Mouse (Mus musculus) neural tube, embryonic 15.5 days (tissue): ENCODE results near the gene Pitpna. TPM values are rescaled to one million over a fixed set of nuclear protein-coding genes. Genes with fewer than 3 reads are reported as not detected.

Experiments used
- ATAC-seq: fragments of 200-750 bp; cut with Nextera tagmentation; 2 replicates; pipeline ENCODE4 v1.8.0; 2017; ENCODE audit warnings: mild to moderate bottlenecking, moderate TSS enrichment, moderate library complexity; ENCODE audit not compliant: low FRiP score
- H3K27ac ChIP-seq: fragments of 300-500 bp; sonication (generic); replicated peaks from 2 replicates; pipeline ENCODE4 v1.5.1; 2015; ENCODE audit warnings: mild to moderate bottlenecking, inconsistent platforms
- H3K27me3 ChIP-seq: fragments of 300-500 bp; sonication (generic); replicated peaks from 2 replicates; pipeline ENCODE4 v1.6.1; 2015; ENCODE audit warnings: inconsistent platforms
- H3K36me3 ChIP-seq: fragments of 300-500 bp; sonication (generic); 2 replicates; pipeline ENCODE4 v1.6.1; 2015; ENCODE audit warnings: inconsistent platforms
- H3K4me1 ChIP-seq: fragments of 300-500 bp; sonication (generic); 2 replicates; pipeline ENCODE4 v1.6.1; 2015; ENCODE audit warnings: inconsistent platforms
- H3K4me2 ChIP-seq: fragments of 300-500 bp; sonication (generic); 2 replicates; pipeline ENCODE4 v1.6.1; 2015; ENCODE audit warnings: inconsistent platforms, mild to moderate bottlenecking, moderate library complexity
- H3K4me3 ChIP-seq: fragments of 300-500 bp; sonication (generic); replicated peaks from 2 replicates; pipeline ENCODE4 v1.5.1; 2015; ENCODE audit warnings: mild to moderate bottlenecking, inconsistent platforms
- H3K9ac ChIP-seq: fragments of 300-500 bp; sonication (generic); replicated peaks from 2 replicates; pipeline ENCODE4 v1.6.1; 2015; ENCODE audit warnings: mild to moderate bottlenecking, inconsistent platforms
- H3K9me3 ChIP-seq: fragments of 300-500 bp; sonication (generic); replicated peaks from 2 replicates; pipeline ENCODE4 v1.6.1; 2016; ENCODE audit warnings: inconsistent platforms
- WGBS: fragments of 180-500 bp; shearing (Covaris S2); methylation state at CpG from one replicate; pipeline ENCODE4 v1.1.7; 2015; ENCODE audit warnings: mixed read lengths; 5-methylcytosine and 5-hydroxymethylcytosine counted together
- microRNA-seq: library from miRNA; unstranded; fragments of <30 nt; microRNA quantifications from one replicate; pipeline ENCODE4, GENCODE M21; 2017
- polyA plus RNA-seq: library from polyadenylated mRNA; unstranded; fragments of >200 nt; fragmentation: Nextera tagmentation; extraction: Ambion mirVana; gene quantifications from 2 replicates; pipeline ENCODE4 v1.2.1, GENCODE M21; 2015

Gene Pitpna
- polyA plus RNA-seq, 1 experiment from 2014 or later = 117 TPM

DNA sequence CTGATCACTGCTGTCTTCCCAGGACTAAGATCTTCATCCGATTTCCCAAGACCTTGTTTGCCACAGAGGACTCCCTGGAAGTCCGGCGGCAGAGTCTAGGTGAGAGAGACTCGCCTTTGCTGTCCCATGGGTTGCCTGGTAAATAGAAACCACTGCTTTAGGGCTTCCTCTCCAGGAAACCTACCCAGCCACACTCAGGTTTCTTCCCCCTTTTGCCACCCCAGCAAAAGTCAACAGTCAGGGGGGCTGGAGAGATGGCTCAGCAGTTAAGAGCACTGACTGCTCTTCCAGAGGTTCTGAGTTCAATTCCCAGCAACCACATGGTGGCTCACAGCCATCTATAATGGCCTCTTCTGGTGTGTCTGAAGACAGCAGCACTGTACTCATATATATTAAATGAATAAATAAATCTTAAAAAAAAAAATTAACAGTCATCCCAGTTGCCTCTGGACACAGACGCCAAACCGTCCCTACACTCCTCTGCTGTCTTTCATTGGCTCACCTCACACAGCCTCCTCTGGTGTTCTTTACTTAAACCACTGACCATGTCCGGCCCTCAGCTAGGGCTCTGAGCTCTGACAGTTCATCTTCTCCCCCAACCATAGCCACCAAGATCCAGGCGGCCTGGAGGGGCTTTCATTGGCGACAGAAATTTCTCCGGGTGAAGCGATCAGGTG lies 81.4 kb downstream of the Pitpna start:
- Histone ChIP-seq H3K27me3 (no peaks in the 10 kb centered on the region), H3K9ac (no peak overlapping the region), H3K27ac (no peak overlapping the region), H3K4me1 (no peaks in the 10 kb centered on the region), H3K9me3 (no peaks in the 10 kb centered on the region), H3K4me2 (no peak overlapping the region), H3K36me3 (peaks cover 46% of the 10 kb centered on the region), H3K4me3 (no peak overlapping the region)
- ATAC-seq = no peak
- WGBS = 90% methylated on average over 11 of the region's 11 CpGs

- H3K9me3 ChIP-seq = no peaks in the 10 kb centered on the region
- no peak overlapping the region for H3K27ac ChIP-seq
- H3K4me3 ChIP-seq = no peak overlapping the region
- ATAC-seq = no peak
- no peaks in the 10 kb centered on the region for H3K27me3 ChIP-seq
- H3K4me1 ChIP-seq = no peaks in the 10 kb centered on the region
- no peak overlapping the region for H3K4me2 ChIP-seq
- peaks cover 46% of the 10 kb centered on the region for H3K36me3 ChIP-seq
- no peak overlapping the region for H3K9ac ChIP-seq
- WGBS = 90% methylated on average over 12 of the region's 12 CpGs
Observed at GRCm38 (mm10) chr11:75669853-75670200, 81.9 kb downstream of the Pitpna start.

- H3K36me3 ChIP-seq = peaks cover 33% of the 10 kb centered on the region
- H3K4me2 ChIP-seq = no peak overlapping the region
- no peaks in the 10 kb centered on the region for H3K4me1 ChIP-seq
- no peaks in the 10 kb centered on the region for H3K27me3 ChIP-seq
- H3K27ac ChIP-seq = no peak overlapping the region
- H3K9me3 ChIP-seq = no peaks in the 10 kb centered on the region
- 52% methylated on average over 22 of the region's 22 CpGs for WGBS
- H3K4me3 ChIP-seq = no peak overlapping the region
- no peak overlapping the region for H3K9ac ChIP-seq
- ATAC-seq = no peak
Observed at GRCm38 (mm10) chr11:75671426-75672180, 83.7 kb downstream of the Pitpna start.

GRCm38 (mm10) chr11:75673411-75673810 lies 85.5 kb downstream of the Pitpna start:
- no peak overlapping the region for H3K4me3 ChIP-seq
- H3K4me2 ChIP-seq = no peak overlapping the region
- H3K4me1 ChIP-seq = peaks cover 2% of the 10 kb centered on the region
- H3K27me3 ChIP-seq = no peaks in the 10 kb centered on the region
- peaks cover 30% of the 10 kb centered on the region for H3K36me3 ChIP-seq
- 93% methylated on average over 5 of the region's 5 CpGs for WGBS
- H3K9me3 ChIP-seq = no peaks in the 10 kb centered on the region
- no peak overlapping the region for H3K27ac ChIP-seq
- ATAC-seq = no peak
- H3K9ac ChIP-seq = no peak overlapping the region

- Histone ChIP-seq H3K36me3 (peaks cover 21% of the 10 kb centered on the region), H3K9me3 (no peaks in the 10 kb centered on the region), H3K27me3 (no peaks in the 10 kb centered on the region), H3K4me2 (no peak overlapping the region), H3K9ac (no peak overlapping the region), H3K4me3 (no peak overlapping the region), H3K4me1 (peaks cover 5% of the 10 kb centered on the region), H3K27ac (no peak overlapping the region)
- no peak for ATAC-seq
- 83% methylated on average over 3 of the region's 3 CpGs for WGBS
Observed at GRCm38 (mm10) chr11:75674875-75675274, 87.0 kb downstream of the Pitpna start.

DNA sequence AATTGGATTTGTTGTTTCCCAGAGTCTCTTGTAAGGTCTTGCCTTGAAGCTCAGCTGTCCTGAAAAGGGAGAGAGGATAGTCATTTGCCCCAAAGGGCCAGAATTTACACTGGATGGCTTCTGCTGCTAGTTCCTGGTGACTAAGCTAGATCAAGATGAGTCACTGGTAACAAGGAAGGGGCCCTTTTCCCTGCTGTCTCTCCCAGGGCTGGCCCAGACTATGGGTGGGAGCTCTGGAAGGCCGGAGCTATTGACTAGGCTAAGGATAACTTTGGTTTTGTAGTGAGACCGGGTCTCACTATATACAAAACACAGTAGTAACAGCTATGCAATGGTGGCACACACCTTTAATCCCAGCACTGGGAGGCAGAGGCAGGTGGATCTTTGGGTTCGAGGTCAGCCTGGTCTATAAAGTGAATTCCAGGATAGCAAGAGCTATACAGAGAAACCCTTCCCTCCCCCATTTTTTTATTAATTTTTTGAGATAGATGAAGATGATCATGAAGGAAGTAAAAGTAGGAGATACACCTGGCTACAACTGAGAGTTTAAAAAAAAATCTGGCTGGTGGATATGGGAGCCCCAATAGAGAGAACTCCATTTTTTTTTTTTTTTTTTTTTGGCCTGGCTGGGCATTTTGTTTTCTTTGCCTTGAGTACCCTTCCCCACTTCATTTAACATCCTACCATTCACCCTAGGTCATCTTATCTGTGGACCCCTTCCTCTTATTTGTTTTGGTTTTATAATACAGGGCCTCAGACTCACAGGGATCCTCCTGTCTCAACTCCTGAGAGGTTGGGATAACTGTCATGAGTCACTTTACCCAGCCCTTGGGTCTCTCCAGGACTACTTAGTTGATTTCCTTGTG lies 90.2 kb downstream of the Pitpna start:
- H3K9ac ChIP-seq = 0 out of 2 replicates have a peak overlapping the region, but pooled peaks have one; percentile 90
- peaks cover 9% of the 10 kb centered on the region for H3K36me3 ChIP-seq
- peak overlapping the region; percentile 99 for H3K4me3 ChIP-seq
- peak overlapping the region; percentile 95 for H3K27ac ChIP-seq
- H3K9me3 ChIP-seq = no peaks in the 10 kb centered on the region
- H3K4me2 ChIP-seq = peak overlapping the region; percentile 78
- ATAC-seq = no peak
- H3K27me3 ChIP-seq = no peaks in the 10 kb centered on the region
- 92% methylated on average over 3 of the region's 3 CpGs for WGBS
- peaks cover 29% of the 10 kb centered on the region for H3K4me1 ChIP-seq

Small RNA genes within 50 kb of the gene (microRNA-seq; reads per million reads assigned to microRNA genes)
- not detected for gene Mir3971

Other genes with a start within 250 kb of the Pitpna start
- 51.3 and 71.1 TPM in 2 replicates for gene Rpa1, start 239.8 kb upstream of the Pitpna start, polyA plus RNA-seq
- 14.6 and 18.7 TPM in 2 replicates for gene Smyd4, start 239.7 kb upstream of the Pitpna start, polyA plus RNA-seq
- gene Serpinf1, start 165.4 kb upstream of the Pitpna start, polyA plus RNA-seq = 63.4 and 69.1 TPM in 2 replicates
- 0.33 and 1.6 TPM in 2 replicates for gene Serpinf2, start 148.5 kb upstream of the Pitpna start, polyA plus RNA-seq
- 6.3 and 6.6 TPM in 2 replicates for gene Wdr81, start 133.4 kb upstream of the Pitpna start, polyA plus RNA-seq
- 2.4 and 8.5 TPM in 2 replicates for gene Tlcd2, start 126.4 kb upstream of the Pitpna start, polyA plus RNA-seq
- gene Prpf8, start 101.3 kb upstream of the Pitpna start, polyA plus RNA-seq = 43.9 and 44.3 TPM in 2 replicates
- 2.8 and 3.1 TPM in 2 replicates for gene Rilp, start 78.0 kb upstream of the Pitpna start, polyA plus RNA-seq
- 3.9 and 4.7 TPM in 2 replicates for gene Scarf1, start 74.6 kb upstream of the Pitpna start, polyA plus RNA-seq
- 15.7 and 15.8 TPM in 2 replicates for gene Slc43a2, start 56.4 kb upstream of the Pitpna start, polyA plus RNA-seq
- gene Inpp5k, start 42.9 kb downstream of the Pitpna start, polyA plus RNA-seq = 39.0 and 39.7 TPM in 2 replicates
- gene Myo1c, start 62.4 kb downstream of the Pitpna start, polyA plus RNA-seq = 12.4 and 22.0 TPM in 2 replicates
- 102 and 107 TPM in 2 replicates for gene Crk, start 91.2 kb downstream of the Pitpna start, polyA plus RNA-seq
- 1,285 and 1,371 TPM in 2 replicates for gene Ywhae, start 144.8 kb downstream of the Pitpna start, polyA plus RNA-seq
- gene Doc2b, start 208.0 kb downstream of the Pitpna start, polyA plus RNA-seq = 2.5 and 2.8 TPM in 2 replicates